Mouse (Mus musculus) cortical plate, adult 2 months (tissue): ENCODE data around the gene Osbpl10.

Experiments used
- CTCF ChIP-seq: fragments of 200-500 bp; IDR thresholded peaks from 2 replicates; pipeline ENCODE4 v1.5.1; 2011; ENCODE audit warnings: mild to moderate bottlenecking, control low read depth, low read length; ENCODE audit not compliant: insufficient read depth; ENCODE audit errors: extremely low read depth
- POLR2A ChIP-seq: fragments of 200-500 bp; IDR thresholded peaks from 2 replicates; pipeline ENCODE4 v1.6.1; 2011; ENCODE audit warnings: mild to moderate bottlenecking, low read length, control low read depth; ENCODE audit not compliant: insufficient read depth; ENCODE audit errors: extremely low read depth

- no peak for TF ChIP-seq CTCF
- no peak for TF ChIP-seq POLR2A
Measured at GRCm38 (mm10) chr9:115055041-115055830, 76.9 kb downstream of the Osbpl10 start.
